Mouse (Mus musculus) midbrain, embryonic 14.5 days (tissue): ENCODE data around the gene Gna15. TPM values are rescaled to one million over a fixed set of nuclear protein-coding genes. Genes with fewer than 3 reads are reported as not detected.
A peak's percentile ranks its signal among the peaks of the same experiment; 100 is the strongest.

Experiments
- ATAC-seq: fragments of 200-750 bp; cut with Nextera tagmentation; 2 replicates; pipeline ENCODE4 v1.8.0; 2017; ENCODE audit warnings: moderate number of reproducible peaks, moderate library complexity; ENCODE audit not compliant: low FRiP score, low TSS enrichment
- DNase-seq: peaks from one replicate; pipeline ENCODE4 v3.0.0-alpha.2; 2015
- H3K27ac ChIP-seq: fragments of 300-500 bp; sonication (generic); replicated peaks from 2 replicates; pipeline ENCODE4 v1.5.1; 2014; ENCODE audit warnings: mild to moderate bottlenecking, low read depth, low read length, moderate library complexity
- H3K27me3 ChIP-seq: fragments of 300-500 bp; sonication (generic); 2 replicates; pipeline ENCODE4 v1.6.1; 2014; ENCODE audit warnings: low read length, control low read depth, mixed read lengths; ENCODE audit not compliant: control insufficient read depth, insufficient read depth
- H3K36me3 ChIP-seq: fragments of 300-500 bp; sonication (generic); 2 replicates; pipeline ENCODE4 v1.6.1; 2014; ENCODE audit warnings: low read length, control low read depth; ENCODE audit not compliant: control insufficient read depth, insufficient read depth
- H3K4me1 ChIP-seq: fragments of 300-500 bp; sonication (generic); 2 replicates; pipeline ENCODE4 v1.6.1; 2014; ENCODE audit warnings: mild to moderate bottlenecking, antibody characterized with exemption, low read length, control low read depth; ENCODE audit not compliant: control insufficient read depth, insufficient read depth
- H3K4me2 ChIP-seq: fragments of 300-500 bp; sonication (generic); 2 replicates; pipeline ENCODE4 v1.6.1; 2014; ENCODE audit warnings: mild to moderate bottlenecking, low read length, moderate library complexity
- H3K4me3 ChIP-seq: fragments of 300-500 bp; sonication (generic); replicated peaks from 2 replicates; pipeline ENCODE4 v1.5.1; 2014; ENCODE audit warnings: low read depth, low read length
- H3K9ac ChIP-seq: fragments of 300-500 bp; sonication (generic); replicated peaks from 2 replicates; pipeline ENCODE4 v1.6.1; 2014; ENCODE audit warnings: mild to moderate bottlenecking, low read length, moderate library complexity
- H3K9me3 ChIP-seq: fragments of 300-500 bp; sonication (generic); 2 replicates; pipeline ENCODE4 v1.6.1; 2016; ENCODE audit warnings: low read length, control low read depth, mixed read lengths; ENCODE audit not compliant: control insufficient read depth
- WGBS: fragments of 180-500 bp; shearing (Covaris S2); extraction: QIAGEN DNeasy Blood & Tissue Kit; methylation state at CpG from one replicate; pipeline ENCODE4 v1.1.7; 2014; 5-methylcytosine and 5-hydroxymethylcytosine counted together
- polyA plus RNA-seq: library from polyadenylated mRNA; unstranded; fragments of >200 nt; fragmentation: Nextera tagmentation; extraction: Ambion mirVana; gene quantifications from 2 replicates; pipeline ENCODE4 v1.2.1, GENCODE M21; 2014

The Gna15 gene
- polyA plus RNA-seq, result 0.69 and 0.88 TPM in 2 replicates

- Histone ChIP-seq H3K4me1 (no peaks in the 10 kb centered on the region), H3K27ac (no peak within 1 kb of the TSS), H3K4me3 (no peak within 1 kb of the TSS), H3K9ac (no peak within 1 kb of the TSS), H3K9me3 (no peaks in the 10 kb centered on the region), H3K4me2 (no peak within 1 kb of the TSS), H3K27me3 (no peaks in the 10 kb centered on the region), H3K36me3 (peaks cover 7% of the 10 kb centered on the region)
- DNase-seq (no peak), ATAC-seq (no peak)
- 31% methylated on average over 9 of the region's 9 CpGs for WGBS
Observed at GRCm38 (mm10) chr10:81524051-81524605, at the start of gene Gna15. Gna15 (minus strand) TSS chr10:81524225.

- Histone ChIP-seq H3K27ac (no peak overlapping the region), H3K4me3 (no peak overlapping the region), H3K4me1 (peaks cover 56% of the 10 kb centered on the region), H3K36me3 (no peaks in the 10 kb centered on the region), H3K9ac (no peak overlapping the region), H3K27me3 (peaks cover 42% of the 10 kb centered on the region), H3K4me2 (0 out of 2 replicates have a peak overlapping the region, but pooled peaks have one; percentile 85), H3K9me3 (no peaks in the 10 kb centered on the region)
- 14% methylated on average over 9 of the region's 9 CpGs for WGBS
- no peak for ATAC-seq
- DNase-seq, result no peak
Observed at GRCm38 (mm10) chr10:81572975-81573374, 49.0 kb upstream of the Gna15 start.

- ATAC-seq, result no peak
- peak overlapping the region; percentile 67 for H3K27ac ChIP-seq
Observed at GRCm38 (mm10) chr10:81572133-81572671, 48.2 kb upstream of the Gna15 start.

GRCm38 (mm10) chr10:81571501-81571876 lies 47.5 kb upstream of the Gna15 start:
- H3K27ac ChIP-seq, result peak overlapping the region; percentile 83
- DNase-seq, result peak; percentile 99
- H3K4me3 ChIP-seq, result peak overlapping the region; percentile 36
- ATAC-seq, result peak; percentile 91
- no peaks in the 10 kb centered on the region for H3K9me3 ChIP-seq
- H3K9ac ChIP-seq, result no peak overlapping the region
- under 1% methylated on average over 18 of the region's 18 CpGs for WGBS
- H3K27me3 ChIP-seq, result peaks cover 48% of the 10 kb centered on the region
- peak overlapping the region; percentile 85 for H3K4me2 ChIP-seq
- H3K4me1 ChIP-seq, result peaks cover 56% of the 10 kb centered on the region
- peaks cover 2% of the 10 kb centered on the region; the same call in 1 of the 2 replicates for H3K36me3 ChIP-seq

More at GRCm38 (mm10) chr10:81572133-81572671, 48.2 kb upstream of the Gna15 start:
- Histone ChIP-seq H3K4me2 (peak overlapping the region; percentile 85), H3K4me3 (peak overlapping the region; percentile 36), H3K9me3 (no peaks in the 10 kb centered on the region), H3K36me3 (no peaks in the 10 kb centered on the region), H3K9ac (no peak overlapping the region), H3K27me3 (peaks cover 47% of the 10 kb centered on the region), H3K4me1 (peaks cover 56% of the 10 kb centered on the region)
- 2% methylated on average over 9 of the region's 9 CpGs for WGBS
- no peak for DNase-seq

- Histone ChIP-seq H3K4me3 (peak overlapping the region; percentile 36), H3K9me3 (no peaks in the 10 kb centered on the region), H3K9ac (0 out of 2 replicates have a peak overlapping the region, but pooled peaks have one; percentile 12), H3K4me2 (peak overlapping the region; percentile 85), H3K27ac (peak overlapping the region; percentile 83), H3K27me3 (peaks cover 48% of the 10 kb centered on the region), H3K36me3 (peaks cover 7% of the 10 kb centered on the region), H3K4me1 (peaks cover 54% of the 10 kb centered on the region)
- ATAC-seq (peak; percentile 78), DNase-seq (peak; percentile 99)
- under 1% methylated on average over 33 of the region's 34 CpGs for WGBS
Observed at GRCm38 (mm10) chr10:81570831-81571500, 46.9 kb upstream of the Gna15 start.

- DNase-seq, result peak; percentile 87
- peak; percentile 12 for ATAC-seq
- peaks cover 50% of the 10 kb centered on the region for H3K4me1 ChIP-seq
- peaks cover 14% of the 10 kb centered on the region for H3K36me3 ChIP-seq
- H3K4me3 ChIP-seq, result peak overlapping the region; percentile 36
- H3K4me2 ChIP-seq, result peak overlapping the region; percentile 85
- H3K27me3 ChIP-seq, result peaks cover 53% of the 10 kb centered on the region
- 0 out of 2 replicates have a peak overlapping the region, but pooled peaks have one; percentile 12 for H3K9ac ChIP-seq
- peak overlapping the region; percentile 83 for H3K27ac ChIP-seq
- 0% methylated on average over 10 of the region's 11 CpGs for WGBS
- no peaks in the 10 kb centered on the region for H3K9me3 ChIP-seq
Observed at GRCm38 (mm10) chr10:81570238-81570800, 46.3 kb upstream of the Gna15 start.

GRCm38 (mm10) chr10:81569507-81570237 lies 45.6 kb upstream of the Gna15 start:
- Histone ChIP-seq H3K4me3 (no peak overlapping the region), H3K27ac (peak overlapping the region; percentile 83), H3K4me1 (peaks cover 43% of the 10 kb centered on the region), H3K9me3 (no peaks in the 10 kb centered on the region), H3K9ac (no peak overlapping the region), H3K27me3 (peaks cover 60% of the 10 kb centered on the region), H3K36me3 (peaks cover 20% of the 10 kb centered on the region), H3K4me2 (no peak overlapping the region)
- no peak for ATAC-seq
- DNase-seq, result no peak
- WGBS, result 41% methylated on average over 9 of the region's 9 CpGs
